Mouse (Mus musculus) forebrain, embryonic 14.5 days (tissue): ENCODE results near the gene Nectin1. TPM values are rescaled to one million over a fixed set of nuclear protein-coding genes. Genes with fewer than 3 reads are reported as not detected.

Experiments
- ATAC-seq: fragments of 200-750 bp; cut with Nextera tagmentation; 2 replicates; pipeline ENCODE4 v1.8.0; 2017; ENCODE audit warnings: mild to moderate bottlenecking, moderate library complexity
- DNase-seq: peaks from one replicate; pipeline ENCODE4 v3.0.0-alpha.2; 2015; ENCODE audit warnings: low spot score
- H3K27ac ChIP-seq: fragments of 300-500 bp; sonication (generic); 2 replicates; pipeline ENCODE4 v1.5.1; 2014; ENCODE audit warnings: low read depth, mild to moderate bottlenecking, control low read depth, low read length, moderate library complexity
- H3K27me3 ChIP-seq: fragments of 300-500 bp; sonication (generic); replicated peaks from 2 replicates; pipeline ENCODE4 v1.6.1; 2014; ENCODE audit warnings: low read length, control low read depth, mixed read lengths; ENCODE audit not compliant: control insufficient read depth, insufficient read depth
- H3K36me3 ChIP-seq: fragments of 300-500 bp; sonication (generic); 2 replicates; pipeline ENCODE4 v1.6.1; 2014; ENCODE audit warnings: low read length, control low read depth; ENCODE audit not compliant: control insufficient read depth, insufficient read depth
- H3K4me1 ChIP-seq: fragments of 300-500 bp; sonication (generic); 2 replicates; pipeline ENCODE4 v1.6.1; 2014; ENCODE audit warnings: antibody characterized with exemption, low read length, control low read depth; ENCODE audit not compliant: control insufficient read depth, insufficient read depth
- H3K4me2 ChIP-seq: fragments of 300-500 bp; sonication (generic); 2 replicates; pipeline ENCODE4 v1.6.1; 2014; ENCODE audit warnings: mild to moderate bottlenecking, control low read depth, low read length
- H3K4me3 ChIP-seq: fragments of 300-500 bp; sonication (generic); 2 replicates; pipeline ENCODE4 v1.5.1; 2014; ENCODE audit warnings: low read depth, low read length, control low read depth
- H3K9ac ChIP-seq: fragments of 300-500 bp; sonication (generic); 2 replicates; pipeline ENCODE4 v1.6.1; 2014; ENCODE audit warnings: mild to moderate bottlenecking, low read length, control low read depth, moderate library complexity
- H3K9me3 ChIP-seq: fragments of 300-500 bp; sonication (generic); replicated peaks from 2 replicates; pipeline ENCODE4 v1.6.1; 2016; ENCODE audit warnings: low read length, control low read depth, mixed read lengths; ENCODE audit not compliant: control insufficient read depth
- WGBS: fragments of 180-500 bp; shearing (Covaris S2); extraction: QIAGEN DNeasy Blood & Tissue Kit; methylation state at CpG from one replicate; pipeline ENCODE4 v1.1.7; 2014; 5-methylcytosine and 5-hydroxymethylcytosine counted together
- polyA plus RNA-seq: library from polyadenylated mRNA; unstranded; fragments of >200 nt; fragmentation: Nextera tagmentation; extraction: Ambion mirVana; gene quantifications from 2 replicates; pipeline ENCODE4 v1.2.1, GENCODE M21; 2014

Nectin1 gene
- polyA plus RNA-seq, 1 experiment from 2014 or later: 8.5 TPM

DNA sequence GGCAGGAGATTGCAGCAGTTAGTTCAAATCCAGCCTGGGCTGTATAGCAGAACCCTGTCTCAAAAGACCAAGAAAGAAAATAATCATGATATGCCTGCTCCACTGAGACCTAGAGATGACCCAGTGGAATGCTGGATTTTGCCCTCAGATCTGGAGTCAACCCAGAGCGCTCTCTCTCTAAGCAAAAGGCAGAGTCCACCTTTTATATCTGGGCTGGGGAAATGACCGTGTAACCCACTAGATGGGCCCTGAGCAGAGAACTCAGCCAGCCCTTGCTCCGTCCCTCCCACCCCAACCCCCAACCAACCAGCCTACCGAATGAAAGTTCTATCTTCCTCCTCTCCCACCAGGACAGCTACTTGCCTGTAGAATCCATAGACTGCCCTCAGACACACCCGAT, 81.4 kb downstream of the Nectin1 start:
- peaks cover 12% of the 10 kb centered on the region for H3K4me1 ChIP-seq
- no peak overlapping the region for H3K4me2 ChIP-seq
- H3K27ac ChIP-seq: no peak overlapping the region
- no peaks in the 10 kb centered on the region for H3K27me3 ChIP-seq
- no peak overlapping the region for H3K9ac ChIP-seq
- H3K36me3 ChIP-seq: no peaks in the 10 kb centered on the region
- ATAC-seq (no peak), DNase-seq (no peak)
- 82% methylated on average over 5 of the region's 5 CpGs for WGBS
- H3K4me3 ChIP-seq: no peak overlapping the region
- H3K9me3 ChIP-seq: no peaks in the 10 kb centered on the region

DNA sequence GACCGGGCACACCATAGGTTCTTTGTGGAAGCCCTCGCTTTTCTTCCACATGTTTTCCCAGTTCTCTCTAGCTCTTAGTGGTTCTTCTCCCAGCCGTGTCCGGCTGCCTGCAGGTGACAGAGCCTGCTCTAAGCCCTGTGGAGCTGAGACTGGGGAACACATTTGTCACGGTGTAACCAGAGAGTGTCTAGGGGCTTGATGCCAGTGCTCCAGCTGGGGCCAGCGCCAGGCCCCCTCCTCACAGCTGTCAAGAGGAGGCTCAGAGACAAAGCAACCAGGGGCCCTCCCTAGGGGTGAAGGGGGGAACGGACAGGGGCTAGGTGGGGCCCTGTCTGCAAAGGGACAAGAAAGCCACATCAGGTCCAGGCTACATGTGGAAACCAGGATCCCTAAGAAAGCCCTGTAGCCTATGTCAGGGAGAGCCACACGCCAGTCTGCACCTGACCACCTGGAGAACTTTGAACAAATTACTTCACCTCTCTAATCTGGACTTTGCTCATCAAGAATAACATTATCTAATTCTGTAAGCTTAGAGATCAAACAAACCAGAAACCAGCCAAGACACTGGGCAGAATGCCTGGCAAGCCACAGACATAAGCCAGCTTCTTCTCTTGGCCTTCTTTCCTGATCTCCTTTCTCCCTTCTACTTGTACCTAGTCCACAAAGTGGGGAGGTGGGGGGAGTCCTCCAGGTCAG, 82.9 kb downstream of the Nectin1 start:
- Histone ChIP-seq H3K36me3 (no peaks in the 10 kb centered on the region), H3K4me1 (peaks cover 12% of the 10 kb centered on the region), H3K27ac (no peak overlapping the region), H3K27me3 (no peaks in the 10 kb centered on the region), H3K9me3 (no peaks in the 10 kb centered on the region), H3K9ac (no peak overlapping the region), H3K4me2 (no peak overlapping the region), H3K4me3 (no peak overlapping the region)
- 34% methylated on average over 8 of the region's 8 CpGs for WGBS
- DNase-seq: no peak
- no peak for ATAC-seq

GRCm38 (mm10) chr9:43827593-43827992, 83.8 kb downstream of the Nectin1 start:
- no peaks in the 10 kb centered on the region for H3K27me3 ChIP-seq
- no peaks in the 10 kb centered on the region for H3K9me3 ChIP-seq
- DNase-seq (no peak), ATAC-seq (no peak)
- H3K4me1 ChIP-seq: peaks cover 12% of the 10 kb centered on the region
- H3K27ac ChIP-seq: no peak overlapping the region
- no peak overlapping the region for H3K9ac ChIP-seq
- 35% methylated on average over 5 of the region's 5 CpGs for WGBS
- no peak overlapping the region for H3K4me2 ChIP-seq
- H3K36me3 ChIP-seq: no peaks in the 10 kb centered on the region
- no peak overlapping the region for H3K4me3 ChIP-seq

GRCm38 (mm10) chr9:43828960-43829359, 85.2 kb downstream of the Nectin1 start:
- no peak overlapping the region for H3K4me3 ChIP-seq
- H3K9ac ChIP-seq: no peak overlapping the region
- H3K27me3 ChIP-seq: no peaks in the 10 kb centered on the region
- no peaks in the 10 kb centered on the region for H3K9me3 ChIP-seq
- 45% methylated on average over 6 of the region's 6 CpGs for WGBS
- DNase-seq (no peak), ATAC-seq (no peak)
- no peak overlapping the region for H3K4me2 ChIP-seq
- no peak overlapping the region for H3K27ac ChIP-seq
- no peaks in the 10 kb centered on the region for H3K36me3 ChIP-seq
- peaks cover 12% of the 10 kb centered on the region for H3K4me1 ChIP-seq

- Histone ChIP-seq H3K9ac (no peak overlapping the region), H3K9me3 (no peaks in the 10 kb centered on the region), H3K4me2 (no peak overlapping the region), H3K27ac (no peak overlapping the region), H3K4me3 (no peak overlapping the region), H3K27me3 (no peaks in the 10 kb centered on the region), H3K36me3 (no peaks in the 10 kb centered on the region), H3K4me1 (0 out of 2 replicates have a peak, but pooled peaks cover 5% of the 10 kb centered on the region)
- ATAC-seq: no peak; the same call in 1 of the 2 replicates
- 87% methylated on average over 8 of the region's 8 CpGs for WGBS
- peak; percentile 48 for DNase-seq
These were observed 89.4 kb downstream of the Nectin1 start for GRCm38 (mm10) chr9:43833232-43833631.

- H3K27me3 ChIP-seq: no peaks in the 10 kb centered on the region
- WGBS: 69% methylated on average over 13 of the region's 13 CpGs
- no peak for DNase-seq
- H3K9me3 ChIP-seq: no peaks in the 10 kb centered on the region
- H3K4me1 ChIP-seq: 0 out of 2 replicates have a peak, but pooled peaks cover 1% of the 10 kb centered on the region
- H3K4me2 ChIP-seq: no peak overlapping the region
- H3K9ac ChIP-seq: no peak overlapping the region
- no peak for ATAC-seq
- no peak overlapping the region for H3K27ac ChIP-seq
- H3K4me3 ChIP-seq: no peak overlapping the region
- no peaks in the 10 kb centered on the region for H3K36me3 ChIP-seq
These were observed 90.5 kb downstream of the Nectin1 start for GRCm38 (mm10) chr9:43834283-43834682.

GRCm38 (mm10) chr9:43838561-43838960, 94.8 kb downstream of the Nectin1 start:
- WGBS: 82% methylated on average over 2 of the region's 2 CpGs
- H3K36me3 ChIP-seq: no peaks in the 10 kb centered on the region
- DNase-seq (no peak), ATAC-seq (no peak)
- H3K4me1 ChIP-seq: peaks cover 10% of the 10 kb centered on the region
- H3K4me2 ChIP-seq: no peak overlapping the region
- no peaks in the 10 kb centered on the region for H3K9me3 ChIP-seq
- H3K9ac ChIP-seq: no peak overlapping the region
- no peak overlapping the region for H3K4me3 ChIP-seq
- no peak overlapping the region for H3K27ac ChIP-seq
- no peaks in the 10 kb centered on the region for H3K27me3 ChIP-seq

GRCm38 (mm10) chr9:43842921-43843577, 99.3 kb downstream of the Nectin1 start:
- DNase-seq (peak; percentile 66), ATAC-seq (peak; percentile 75)
- no peaks in the 10 kb centered on the region for H3K36me3 ChIP-seq
- peaks cover 13% of the 10 kb centered on the region for H3K4me1 ChIP-seq
- WGBS: 8% methylated on average over 6 of the region's 8 CpGs
- H3K9ac ChIP-seq: no peak overlapping the region
- H3K4me3 ChIP-seq: no peak overlapping the region
- H3K27me3 ChIP-seq: peaks cover 3% of the 10 kb centered on the region; the same call in 1 of the 2 replicates
- no peak overlapping the region for H3K4me2 ChIP-seq
- no peak overlapping the region for H3K27ac ChIP-seq
- H3K9me3 ChIP-seq: no peaks in the 10 kb centered on the region

DNA sequence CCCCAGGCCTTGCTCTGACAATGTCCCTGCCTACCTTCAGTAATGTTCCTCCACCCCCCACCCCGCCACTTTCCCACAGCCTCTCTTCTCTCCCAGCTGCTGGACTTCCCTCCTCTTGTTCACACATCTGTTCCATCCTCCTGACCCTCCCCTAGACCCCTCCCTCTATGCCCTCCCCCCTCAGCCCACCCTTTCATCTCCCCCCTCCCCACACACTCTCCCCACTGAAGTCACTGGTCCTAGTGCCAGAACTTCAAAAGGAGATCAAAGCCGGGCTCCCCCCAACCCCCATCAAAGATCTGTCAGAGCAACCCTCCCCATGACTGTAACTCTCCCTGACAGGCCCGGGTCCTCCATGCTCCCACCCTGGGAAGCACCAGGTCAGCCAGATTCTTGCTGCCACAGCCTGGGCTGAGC, 99.9 kb downstream of the Nectin1 start:
- Histone ChIP-seq H3K27me3 (peaks cover 3% of the 10 kb centered on the region; the same call in 1 of the 2 replicates), H3K27ac (no peak overlapping the region), H3K36me3 (no peaks in the 10 kb centered on the region), H3K4me2 (no peak overlapping the region), H3K9ac (no peak overlapping the region), H3K9me3 (no peaks in the 10 kb centered on the region), H3K4me3 (no peak overlapping the region), H3K4me1 (peaks cover 13% of the 10 kb centered on the region)
- 15% methylated on average over 3 of the region's 3 CpGs for WGBS
- DNase-seq: no peak
- ATAC-seq: 0 out of 2 replicates have a peak, but pooled peaks have one; percentile 18
